Mouse (Mus musculus) ES-Bruce4 (cell line): ENCODE data around the gene Rimkla. TPM values are rescaled to one million over a fixed set of nuclear protein-coding genes. Genes with fewer than 3 reads are reported as not detected.

ENCODE experiments used
- H3K27ac ChIP-seq: 2 replicates; pipeline ENCODE4 v1.5.1; 2012; ENCODE audit warnings: low read length, inconsistent platforms; ENCODE audit not compliant: insufficient read depth
- H3K27me3 ChIP-seq: 2 replicates; pipeline ENCODE4 v1.6.1; 2012; ENCODE audit warnings: mild to moderate bottlenecking, low read length, inconsistent platforms; ENCODE audit not compliant: control insufficient read depth, poor library complexity, insufficient read depth, severe bottlenecking
- H3K36me3 ChIP-seq: 2 replicates; pipeline ENCODE4 v1.6.1; 2012; ENCODE audit warnings: inconsistent platforms, mild to moderate bottlenecking, low read length, moderate library complexity; ENCODE audit not compliant: control insufficient read depth, poor library complexity, insufficient read depth, severe bottlenecking
- H3K4me1 ChIP-seq: one replicate; pipeline ENCODE4 v1.8.1; 2011; ENCODE audit warnings: low read length; ENCODE audit not compliant: control insufficient read depth, insufficient read depth
- H3K4me3 ChIP-seq: 2 replicates; pipeline ENCODE4 v1.5.1; 2011; ENCODE audit warnings: low read depth, mild to moderate bottlenecking, low read length
- H3K9ac ChIP-seq: 2 replicates; pipeline ENCODE4 v1.6.1; 2012; ENCODE audit warnings: low read depth, mild to moderate bottlenecking, inconsistent platforms; ENCODE audit not compliant: poor library complexity, severe bottlenecking
- H3K9me3 ChIP-seq: replicated peaks from 2 replicates; pipeline ENCODE4 v1.6.1; 2012; ENCODE audit warnings: mild to moderate bottlenecking, low read length, inconsistent platforms; ENCODE audit not compliant: control insufficient read depth, poor library complexity, insufficient read depth, severe bottlenecking
- CTCF ChIP-seq: IDR thresholded peaks from one replicate; pipeline ENCODE4 v1.8.1; 2011; ENCODE audit warnings: low read depth, low read length
- EP300 ChIP-seq: IDR thresholded peaks from 2 replicates; pipeline ENCODE4 v1.6.1; 2011; ENCODE audit warnings: low read depth, low read length; ENCODE audit not compliant: insufficient read depth
- POLR2A ChIP-seq: IDR thresholded peaks from one replicate; pipeline ENCODE4 v1.8.1; 2011; ENCODE audit warnings: low read length; ENCODE audit not compliant: insufficient read depth
- polyA plus RNA-seq: library from polyadenylated mRNA; stranded (reverse); fragments of >200 nt; gene quantifications from 2 replicates; pipeline ENCODE4 v1.2.4, GENCODE M21; 2011; ENCODE audit warnings: low read depth; ENCODE audit not compliant: missing spikeins, insufficient read depth, insufficient read length

Rimkla gene
- polyA plus RNA-seq, 1 experiment = 5.5 TPM

DNA sequence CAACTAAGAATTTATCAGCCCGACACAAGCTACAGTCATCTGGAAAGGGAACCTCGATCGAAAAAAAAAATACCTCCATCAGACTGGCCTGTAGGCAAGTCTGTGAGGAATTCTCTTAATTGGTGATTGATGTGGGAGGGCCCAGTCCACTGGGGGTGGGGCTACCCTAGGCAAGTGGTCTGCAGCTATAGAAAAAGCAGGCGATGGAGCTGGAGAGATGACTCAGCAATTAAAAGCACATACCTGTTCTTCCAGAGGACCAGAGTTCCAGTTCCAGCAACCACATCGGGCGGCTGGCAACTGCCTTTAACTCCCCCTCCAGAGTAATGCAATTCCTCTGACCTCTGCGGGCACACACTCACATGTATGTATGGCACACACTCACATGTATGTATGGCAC is 7.5 kb downstream of the Rimkla start:
- Histone ChIP-seq H3K9ac (no peak overlapping the region), H3K9me3 (no peaks in the 10 kb centered on the region), H3K27me3 (no peaks in the 10 kb centered on the region)

DNA sequence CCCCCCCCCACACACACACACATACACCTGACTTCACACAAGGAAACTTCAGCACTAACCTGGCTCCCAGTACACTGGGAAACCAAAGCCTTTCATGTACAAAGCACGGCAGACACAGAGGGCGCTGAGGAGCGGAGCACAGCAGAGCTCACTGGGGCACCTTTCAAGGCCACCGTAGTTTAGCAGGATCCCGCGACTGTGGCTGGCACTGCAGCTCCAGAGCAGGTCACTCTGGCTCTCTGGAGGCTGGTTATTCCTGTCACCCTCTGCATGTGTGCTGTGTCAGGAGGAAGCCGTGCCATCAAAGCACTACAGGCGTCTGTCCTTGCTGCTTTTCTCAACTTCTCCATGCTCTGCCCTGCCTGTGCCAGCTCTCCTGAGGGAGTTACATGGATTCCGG is 9.4 kb downstream of the Rimkla start:
- Histone ChIP-seq H3K36me3 (no peaks in the 10 kb centered on the region), H3K27me3 (no peaks in the 10 kb centered on the region), H3K9me3 (no peaks in the 10 kb centered on the region), H3K9ac (no peak overlapping the region), H3K27ac (no peak overlapping the region), H3K4me1 (no peaks in the 10 kb centered on the region), H3K4me3 (no peak overlapping the region)
- no peak for TF ChIP-seq POLR2A
- no peak for TF ChIP-seq EP300
- TF ChIP-seq CTCF = peak; percentile 28

More for the DNA sequence above, 7.5 kb downstream of the Rimkla start:
- H3K36me3 ChIP-seq = no peaks in the 10 kb centered on the region
- H3K4me1 ChIP-seq = no peaks in the 10 kb centered on the region
- TF ChIP-seq EP300 = no peak
- TF ChIP-seq POLR2A = no peak
- TF ChIP-seq CTCF = no peak
- no peak overlapping the region for H3K27ac ChIP-seq
- H3K4me3 ChIP-seq = no peak overlapping the region

DNA sequence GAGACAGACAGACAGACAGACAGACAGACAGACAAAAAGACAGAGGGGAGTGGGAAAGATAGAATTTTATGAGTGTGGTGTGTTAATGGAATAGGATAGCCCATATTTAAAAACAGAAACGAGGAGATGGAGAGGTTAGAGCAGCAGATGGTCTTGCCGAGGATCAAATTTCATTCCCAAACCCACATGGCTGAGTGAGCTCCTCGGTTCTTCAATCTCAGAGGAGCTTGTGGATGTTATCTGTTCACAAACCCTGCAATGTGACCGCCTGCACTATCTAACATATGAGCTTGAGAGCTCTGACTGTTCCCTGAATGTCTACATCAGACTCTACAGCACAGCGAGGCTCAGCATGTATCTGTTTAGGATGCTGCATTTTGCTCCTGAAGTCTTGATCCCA is 19.3 kb downstream of the Rimkla start:
- H3K9me3 ChIP-seq = no peaks in the 10 kb centered on the region
- no peak overlapping the region for H3K27ac ChIP-seq
- no peaks in the 10 kb centered on the region for H3K4me1 ChIP-seq
- H3K4me3 ChIP-seq = no peak overlapping the region
- H3K27me3 ChIP-seq = no peaks in the 10 kb centered on the region
- no peak overlapping the region for H3K9ac ChIP-seq
- no peak for TF ChIP-seq EP300
- TF ChIP-seq POLR2A = no peak
- no peak for TF ChIP-seq CTCF
- H3K36me3 ChIP-seq = no peaks in the 10 kb centered on the region

DNA sequence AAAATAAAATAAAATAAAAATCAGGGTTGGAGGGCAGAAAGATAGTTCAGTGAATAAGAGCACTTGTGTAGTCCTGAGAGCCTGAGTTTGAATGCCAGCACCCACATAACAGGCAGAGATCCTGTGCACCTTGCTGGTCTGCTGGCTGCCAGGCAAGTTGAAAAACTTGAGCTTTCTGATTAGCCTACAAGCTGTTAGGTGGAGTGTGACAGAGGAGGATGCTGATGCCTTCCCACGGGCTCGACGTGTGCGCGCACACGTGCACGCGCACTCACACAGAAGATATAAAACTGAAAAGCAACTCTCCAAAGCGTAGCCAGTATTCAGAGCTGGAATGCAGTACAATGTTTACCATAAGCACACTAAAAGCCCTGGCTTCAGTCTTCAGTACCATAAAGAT is 19.9 kb downstream of the Rimkla start:
- Histone ChIP-seq H3K9ac (no peak overlapping the region), H3K36me3 (no peaks in the 10 kb centered on the region), H3K4me1 (no peaks in the 10 kb centered on the region), H3K27ac (no peak overlapping the region), H3K27me3 (no peaks in the 10 kb centered on the region), H3K9me3 (no peaks in the 10 kb centered on the region), H3K4me3 (no peak overlapping the region)
- TF ChIP-seq EP300 (no peak), CTCF (no peak), POLR2A (no peak)

DNA sequence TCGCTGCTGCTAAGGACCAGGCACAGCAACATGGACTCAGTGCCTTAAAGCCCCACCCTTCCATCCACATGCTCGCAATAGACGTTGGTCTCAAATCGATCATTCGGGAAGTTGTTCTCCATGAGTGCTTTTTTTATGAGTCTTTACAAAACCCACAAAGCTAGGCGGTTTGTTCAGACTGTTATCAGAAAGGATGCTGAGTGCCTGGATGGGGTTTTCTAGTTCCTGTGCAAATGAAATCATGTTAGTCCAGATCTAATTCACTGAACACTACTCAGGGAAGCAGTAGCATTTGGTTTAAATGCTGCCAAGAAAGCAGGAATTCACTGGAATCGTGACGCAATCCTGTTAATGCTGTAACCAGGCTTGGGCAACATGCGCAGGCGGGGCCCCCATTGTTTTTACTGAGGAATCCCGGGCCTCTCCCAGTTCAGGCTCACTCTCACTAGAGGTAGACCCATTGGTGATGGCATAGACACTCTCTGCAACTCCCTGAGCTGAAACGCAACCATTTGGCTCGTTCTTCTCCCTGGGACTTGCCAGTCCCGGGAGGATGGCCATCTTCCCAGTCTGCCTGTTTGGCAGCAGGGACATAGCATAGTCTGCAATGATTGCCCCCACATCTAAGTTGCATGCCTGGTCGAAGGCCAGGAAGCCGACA is 24.6 kb downstream of the Rimkla start:
- Histone ChIP-seq H3K9me3 (no peaks in the 10 kb centered on the region), H3K27me3 (no peaks in the 10 kb centered on the region), H3K4me3 (no peak overlapping the region), H3K4me1 (no peaks in the 10 kb centered on the region), H3K9ac (no peak overlapping the region), H3K27ac (no peak overlapping the region), H3K36me3 (no peaks in the 10 kb centered on the region)
- TF ChIP-seq CTCF = no peak
- no peak for TF ChIP-seq EP300
- no peak for TF ChIP-seq POLR2A

DNA sequence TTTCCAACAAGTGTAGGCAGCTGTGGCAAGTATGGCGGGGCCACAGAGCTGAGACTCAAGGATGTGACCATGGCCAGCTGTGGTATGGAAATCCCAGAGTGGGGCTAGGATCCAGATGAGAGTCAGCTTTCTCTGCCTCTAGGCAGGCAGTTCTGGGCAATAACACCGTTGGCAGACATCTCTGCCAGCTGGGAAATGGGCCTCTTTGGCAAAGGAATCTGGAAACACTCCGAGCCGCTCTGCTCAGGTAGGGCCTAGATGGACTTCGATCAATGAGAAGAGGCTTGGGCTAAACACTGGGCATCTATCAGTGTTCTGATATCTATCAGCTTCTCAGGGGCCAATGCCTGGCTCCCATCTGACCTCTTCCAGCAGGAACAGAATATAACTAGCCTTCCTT is 26.6 kb downstream of the Rimkla start:
- Histone ChIP-seq H3K27ac (no peak overlapping the region), H3K27me3 (no peaks in the 10 kb centered on the region), H3K9me3 (no peaks in the 10 kb centered on the region), H3K9ac (no peak overlapping the region), H3K36me3 (no peaks in the 10 kb centered on the region), H3K4me3 (no peak overlapping the region), H3K4me1 (no peaks in the 10 kb centered on the region)
- no peak for TF ChIP-seq POLR2A
